Mouse (Mus musculus): ENCODE results near the gene Gm10392. TPM values are rescaled to one million over a fixed set of nuclear protein-coding genes. Genes with fewer than 3 reads are reported as not detected.

Gm10392 gene
- total RNA-seq, 1 experiment: not detected

DNA sequence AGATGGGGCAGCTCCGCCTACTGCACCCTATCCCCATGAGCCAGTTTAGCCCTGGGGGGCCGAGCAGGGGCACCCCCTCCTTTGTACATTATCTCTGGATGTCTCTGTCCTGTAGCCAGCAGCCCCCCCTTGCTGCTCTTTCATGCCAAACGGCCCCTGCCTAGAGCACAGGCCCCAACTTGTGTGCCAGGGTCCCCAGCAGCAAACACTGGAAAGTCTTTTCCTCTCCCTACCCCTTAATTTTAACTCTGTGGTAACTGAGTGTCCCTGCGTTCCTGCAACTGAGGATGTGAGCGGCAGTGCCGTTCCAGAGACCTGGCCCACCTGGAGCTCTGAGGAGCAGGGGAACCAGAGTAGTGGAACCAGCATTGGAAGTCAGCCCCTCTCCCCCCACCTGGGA lies 12.1 kb downstream of the Gm10392 start:
- peaks cover 0 to 25% of the 10 kb centered on the region in 2 experiments; a peak in 3 of 4 replicates for H3K4me1 ChIP-seq (ENCODE audit: control insufficient read depth in 2 of 2, insufficient read depth in 2 of 2, low read length in 2 of 2, poor library complexity in 1 of 2)

DNA sequence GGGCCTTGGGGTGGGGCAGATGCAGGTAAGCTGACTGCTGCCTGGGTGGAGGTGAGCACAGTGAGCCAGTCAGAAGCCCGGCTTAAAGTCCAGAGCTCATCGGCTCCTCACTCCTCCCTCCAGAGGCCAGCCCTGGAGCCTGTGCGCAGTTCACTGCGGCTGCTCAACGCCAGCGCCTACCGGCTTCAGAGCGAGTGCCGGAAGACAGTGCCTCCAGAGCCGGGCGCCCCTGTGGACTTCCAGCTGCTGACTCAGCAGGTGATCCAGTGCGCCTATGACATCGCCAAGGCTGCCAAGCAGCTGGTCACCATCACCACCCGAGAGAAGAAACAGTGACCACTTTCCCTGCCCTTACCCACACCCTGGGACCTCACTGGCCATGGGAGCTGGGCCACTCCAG lies 12.7 kb downstream of the Gm10392 start:
- TF ChIP-seq ZNF384 (IDR thresholded peaks at IDR 0.05; ENCODE audit: low read depth, low read length) (no peak), MAFK (IDR thresholded peaks at IDR 0.05; ENCODE audit: insufficient read depth, low read depth, low read length) (peak; percentile 63; the same call in 1 of the 2 replicates)
- in situ Hi-C loops (cut with MboI; ENCODE audit: low sequenced_read_pairs in 2 of 2, unreplicated experiment in 2 of 2): no loop called here
- H3K9ac ChIP-seq (ENCODE audit: insufficient read depth, low read depth, low read length, poor library complexity, severe bottlenecking): no peak overlapping the region
- no peaks in the 10 kb centered on the region for H3K9me3 ChIP-seq (ENCODE audit: control insufficient read depth, insufficient read depth, low read depth, low read length)
- H3K4me3 ChIP-seq (ENCODE audit: insufficient read depth in 1 of 2, low read depth in 1 of 2, low read length in 2 of 2, poor library complexity in 1 of 2, severe bottlenecking in 1 of 2): no peak overlapping the region
- no peak for DNase-seq (ENCODE audit: low read depth, low spot score)
- H3K36me3 ChIP-seq (ENCODE audit: control insufficient read depth, insufficient read depth, low read length, poor library complexity, severe bottlenecking): peaks cover 50% of the 10 kb centered on the region
- no peak overlapping the region for H3K27ac ChIP-seq (ENCODE audit: insufficient read depth, low read depth, low read length, poor library complexity, severe bottlenecking)
- peaks cover 0 to 26% of the 10 kb centered on the region in 2 experiments; a peak in 3 of 4 replicates for H3K4me1 ChIP-seq (ENCODE audit: control insufficient read depth in 2 of 2, insufficient read depth in 2 of 2, low read length in 2 of 2, poor library complexity in 1 of 2)

More for the DNA sequence above, 12.1 kb downstream of the Gm10392 start:
- DNase-seq (ENCODE audit: low read depth, low spot score): no peak
- in situ Hi-C loops (cut with MboI; ENCODE audit: low sequenced_read_pairs in 2 of 2, unreplicated experiment in 2 of 2): no loop called here
- H3K9me3 ChIP-seq (ENCODE audit: control insufficient read depth, insufficient read depth, low read depth, low read length): no peaks in the 10 kb centered on the region
- H3K9ac ChIP-seq (ENCODE audit: insufficient read depth, low read depth, low read length, poor library complexity, severe bottlenecking): no peak overlapping the region
- TF ChIP-seq MAFK (IDR thresholded peaks at IDR 0.05; ENCODE audit: insufficient read depth, low read depth, low read length) (no peak), ZC3H11A (IDR thresholded peaks at IDR 0.05; ENCODE audit: borderline replicate concordance, low read depth, low read length) (no peak), HCFC1 (IDR thresholded peaks at IDR 0.05; ENCODE audit: borderline replicate concordance, insufficient read depth, low read length) (no peak)
- H3K4me3 ChIP-seq (ENCODE audit: insufficient read depth in 1 of 2, low read depth in 1 of 2, low read length in 2 of 2, poor library complexity in 1 of 2, severe bottlenecking in 1 of 2): no peak overlapping the region
- no peak overlapping the region for H3K27ac ChIP-seq (ENCODE audit: insufficient read depth, low read depth, low read length, poor library complexity, severe bottlenecking)
- peaks cover 47% of the 10 kb centered on the region for H3K36me3 ChIP-seq (ENCODE audit: control insufficient read depth, insufficient read depth, low read length, poor library complexity, severe bottlenecking)

DNA sequence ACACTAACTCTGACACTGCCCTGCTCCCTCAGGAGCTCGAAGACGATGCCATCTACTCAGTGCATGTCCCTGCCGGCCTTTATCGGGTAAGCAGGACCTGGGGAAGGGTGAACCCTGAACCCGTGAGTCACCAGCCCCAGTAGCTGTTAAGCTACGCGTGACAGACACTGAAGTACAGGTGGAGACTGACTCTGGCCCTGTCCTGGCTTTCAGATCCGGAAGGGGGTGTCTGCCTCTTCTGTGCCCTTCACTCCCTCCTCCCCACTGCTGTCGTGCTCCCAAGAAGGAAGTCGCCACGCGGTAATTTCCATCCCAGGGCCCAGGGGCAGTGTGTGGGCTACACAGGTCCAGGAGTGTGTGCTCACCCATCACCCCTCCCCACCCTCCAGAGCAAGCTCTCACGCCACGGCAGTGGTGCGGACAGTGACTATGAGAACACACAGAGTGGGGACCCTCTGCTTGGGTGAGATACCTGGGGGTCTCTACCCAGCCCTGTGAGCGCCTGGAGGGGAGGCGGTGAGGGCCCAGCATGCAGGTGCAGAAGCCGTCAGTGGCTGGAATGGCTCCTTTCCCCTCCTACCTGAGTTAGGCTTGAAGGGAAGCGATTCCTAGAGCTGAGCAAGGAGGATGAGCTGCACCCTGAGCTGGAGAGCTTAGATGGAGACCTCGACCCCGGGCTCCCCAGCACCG lies 13.6 kb downstream of the Gm10392 start:
- TF ChIP-seq CHD2 (IDR thresholded peaks at IDR 0.05; ENCODE audit: low read depth, low read length) (no peak), HCFC1 (IDR thresholded peaks at IDR 0.05; ENCODE audit: borderline replicate concordance, insufficient read depth, low read length) (no peak), ZNF384 (IDR thresholded peaks at IDR 0.05; ENCODE audit: low read depth, low read length) (no peak), ZC3H11A (IDR thresholded peaks at IDR 0.05; ENCODE audit: borderline replicate concordance, low read depth, low read length) (no peak), MAFK (IDR thresholded peaks at IDR 0.05; ENCODE audit: insufficient read depth, low read depth, low read length) (no peak)
- Histone ChIP-seq H3K4me3 (ENCODE audit: insufficient read depth in 1 of 2, low read depth in 1 of 2, low read length in 2 of 2, poor library complexity in 1 of 2, severe bottlenecking in 1 of 2) (no peak overlapping the region), H3K4me1 (ENCODE audit: control insufficient read depth in 2 of 2, insufficient read depth in 2 of 2, low read length in 2 of 2, poor library complexity in 1 of 2) (peaks cover 0 to 33% of the 10 kb centered on the region in 2 experiments; a peak in 3 of 4 replicates), H3K9me3 (ENCODE audit: control insufficient read depth, insufficient read depth, low read depth, low read length) (no peaks in the 10 kb centered on the region), H3K9ac (ENCODE audit: insufficient read depth, low read depth, low read length, poor library complexity, severe bottlenecking) (no peak overlapping the region), H3K36me3 (ENCODE audit: control insufficient read depth, insufficient read depth, low read length, poor library complexity, severe bottlenecking) (peaks cover 58% of the 10 kb centered on the region), H3K27ac (ENCODE audit: insufficient read depth, low read depth, low read length, poor library complexity, severe bottlenecking) (no peak overlapping the region)
- DNase-seq (ENCODE audit: low read depth, low spot score): no peak
- in situ Hi-C loops (cut with MboI; ENCODE audit: low sequenced_read_pairs in 2 of 2, unreplicated experiment in 2 of 2): no loop called here

DNA sequence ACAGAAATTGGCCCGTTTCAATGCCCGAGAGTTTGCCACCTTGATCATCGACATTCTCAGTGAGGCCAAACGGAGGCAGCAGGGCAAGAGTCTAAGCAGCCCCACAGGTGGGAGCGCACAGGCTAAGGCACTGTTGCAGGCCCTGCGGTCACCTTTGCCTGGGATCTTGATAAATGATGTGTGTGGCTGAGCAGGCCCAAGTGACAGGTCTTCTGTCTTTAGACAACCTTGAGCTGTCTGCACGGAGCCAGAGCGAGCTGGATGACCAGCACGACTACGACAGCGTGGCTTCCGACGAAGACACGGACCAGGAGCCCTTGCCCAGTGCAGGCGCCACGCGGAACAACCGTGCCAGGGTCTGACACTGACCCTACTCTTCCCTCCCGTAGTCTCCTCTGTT lies 14.6 kb downstream of the Gm10392 start:
- no peak for TF ChIP-seq HCFC1 (IDR thresholded peaks at IDR 0.05; ENCODE audit: borderline replicate concordance, insufficient read depth, low read length)
- TF ChIP-seq ZNF384 (IDR thresholded peaks at IDR 0.05; ENCODE audit: low read depth, low read length): no peak
- TF ChIP-seq ZC3H11A (IDR thresholded peaks at IDR 0.05; ENCODE audit: borderline replicate concordance, low read depth, low read length): no peak
- no peak for TF ChIP-seq MAFK (IDR thresholded peaks at IDR 0.05; ENCODE audit: insufficient read depth, low read depth, low read length)
- no peak for TF ChIP-seq CHD2 (IDR thresholded peaks at IDR 0.05; ENCODE audit: low read depth, low read length)
- Histone ChIP-seq H3K9ac (ENCODE audit: insufficient read depth, low read depth, low read length, poor library complexity, severe bottlenecking) (no peak overlapping the region), H3K27ac (ENCODE audit: insufficient read depth, low read depth, low read length, poor library complexity, severe bottlenecking) (no peak overlapping the region), H3K4me3 (ENCODE audit: insufficient read depth in 1 of 2, low read depth in 1 of 2, low read length in 2 of 2, poor library complexity in 1 of 2, severe bottlenecking in 1 of 2) (no peak overlapping the region), H3K9me3 (ENCODE audit: control insufficient read depth, insufficient read depth, low read depth, low read length) (no peaks in the 10 kb centered on the region), H3K36me3 (ENCODE audit: control insufficient read depth, insufficient read depth, low read length, poor library complexity, severe bottlenecking) (peaks cover 68% of the 10 kb centered on the region), H3K4me1 (ENCODE audit: control insufficient read depth in 2 of 2, insufficient read depth in 2 of 2, low read length in 2 of 2, poor library complexity in 1 of 2) (peaks cover 0 to 40% of the 10 kb centered on the region in 2 experiments; a peak in 3 of 4 replicates)
- in situ Hi-C loops (cut with MboI; ENCODE audit: low sequenced_read_pairs in 2 of 2, unreplicated experiment in 2 of 2): no loop called here
- DNase-seq (ENCODE audit: low read depth, low spot score): no peak

All from ES-E14 (cell line).